Mouse (Mus musculus): Measurements from ENCODE around the gene Otop3. TPM values are rescaled to one million over a fixed set of nuclear protein-coding genes. Genes with fewer than 3 reads are reported as not detected.

Gene Otop3
- polyA plus RNA-seq, 1 experiment from 2014 or later: 0.80 TPM

DNA sequence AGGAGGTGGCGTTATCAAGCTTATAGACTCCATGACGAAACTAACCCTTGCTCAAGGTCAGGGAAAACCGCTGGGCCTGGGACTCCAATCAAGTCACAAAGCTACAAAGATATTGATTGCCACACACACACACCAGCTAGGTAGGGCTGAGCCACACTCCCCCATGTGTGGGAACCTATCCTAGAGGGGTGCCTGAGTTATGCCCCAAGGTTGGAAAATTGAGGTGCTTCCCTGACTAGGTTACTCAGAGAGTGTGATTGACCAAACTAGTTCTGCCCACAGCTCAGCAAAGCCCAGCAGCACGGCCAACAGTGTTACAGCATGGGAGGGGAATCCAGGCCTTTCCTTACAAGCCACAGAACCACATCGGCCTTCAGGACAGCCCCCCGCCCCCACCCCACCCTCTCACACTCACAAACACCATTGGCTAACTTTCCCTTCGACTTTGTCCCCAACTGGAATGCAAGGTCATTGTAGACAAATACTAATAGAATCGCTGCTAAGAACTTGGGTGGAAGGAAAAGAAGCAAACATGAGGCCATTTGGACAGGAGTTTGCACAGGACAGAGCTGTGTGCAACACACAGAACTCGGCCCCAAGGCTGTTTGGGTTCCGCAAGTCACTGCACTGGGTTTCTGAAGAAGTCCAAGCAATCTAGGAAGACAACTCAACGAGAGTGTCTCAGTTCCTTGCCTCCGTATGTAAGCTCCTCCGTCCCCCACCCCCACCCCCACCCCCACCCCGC lies 41.7 kb upstream of the Otop3 start:
- H3K27me3 ChIP-seq (ENCODE audit: control insufficient read depth, insufficient read depth, low read depth, low read length): no peaks in the 10 kb centered on the region
- whole genome bisulfite sequencing: 72% methylated on average over 14 of the region's 14 CpGs
- no peak overlapping the region for H3K9ac ChIP-seq (ENCODE audit: low read depth, low read length)
- no peak for ATAC-seq
- no peak overlapping the region for H3K4me3 ChIP-seq (ENCODE audit: low read depth, low read length)
- no peaks in the 10 kb centered on the region for H3K9me3 ChIP-seq (replicated peaks; ENCODE audit: control insufficient read depth, low read length, poor library complexity, severe bottlenecking)
- H3K4me2 ChIP-seq (ENCODE audit: low read length): no peak overlapping the region
- H3K36me3 ChIP-seq (ENCODE audit: control insufficient read depth, insufficient read depth, low read length): no peaks in the 10 kb centered on the region
- H3K4me1 ChIP-seq (ENCODE audit: control insufficient read depth, insufficient read depth, low read length): peaks cover 6% of the 10 kb centered on the region; the same call in 1 of the 2 replicates
- H3K27ac ChIP-seq (ENCODE audit: low read length): no peak overlapping the region

GRCm38 (mm10) chr11:115295939-115296338 lies 38.6 kb upstream of the Otop3 start:
- H3K36me3 ChIP-seq (ENCODE audit: control insufficient read depth, insufficient read depth, low read length): no peaks in the 10 kb centered on the region
- no peak overlapping the region for H3K4me2 ChIP-seq (ENCODE audit: low read length)
- no peak overlapping the region for H3K4me3 ChIP-seq (ENCODE audit: low read depth, low read length)
- peaks cover 6% of the 10 kb centered on the region; the same call in 1 of the 2 replicates for H3K4me1 ChIP-seq (ENCODE audit: control insufficient read depth, insufficient read depth, low read length)
- 91% methylated on average over 11 of the region's 11 CpGs for WGBS
- H3K27me3 ChIP-seq (ENCODE audit: control insufficient read depth, insufficient read depth, low read depth, low read length): no peaks in the 10 kb centered on the region
- no peak overlapping the region for H3K27ac ChIP-seq (ENCODE audit: low read length)
- no peak for ATAC-seq
- no peak overlapping the region for H3K9ac ChIP-seq (ENCODE audit: low read depth, low read length)
- no peaks in the 10 kb centered on the region for H3K9me3 ChIP-seq (replicated peaks; ENCODE audit: control insufficient read depth, low read length, poor library complexity, severe bottlenecking)

DNA sequence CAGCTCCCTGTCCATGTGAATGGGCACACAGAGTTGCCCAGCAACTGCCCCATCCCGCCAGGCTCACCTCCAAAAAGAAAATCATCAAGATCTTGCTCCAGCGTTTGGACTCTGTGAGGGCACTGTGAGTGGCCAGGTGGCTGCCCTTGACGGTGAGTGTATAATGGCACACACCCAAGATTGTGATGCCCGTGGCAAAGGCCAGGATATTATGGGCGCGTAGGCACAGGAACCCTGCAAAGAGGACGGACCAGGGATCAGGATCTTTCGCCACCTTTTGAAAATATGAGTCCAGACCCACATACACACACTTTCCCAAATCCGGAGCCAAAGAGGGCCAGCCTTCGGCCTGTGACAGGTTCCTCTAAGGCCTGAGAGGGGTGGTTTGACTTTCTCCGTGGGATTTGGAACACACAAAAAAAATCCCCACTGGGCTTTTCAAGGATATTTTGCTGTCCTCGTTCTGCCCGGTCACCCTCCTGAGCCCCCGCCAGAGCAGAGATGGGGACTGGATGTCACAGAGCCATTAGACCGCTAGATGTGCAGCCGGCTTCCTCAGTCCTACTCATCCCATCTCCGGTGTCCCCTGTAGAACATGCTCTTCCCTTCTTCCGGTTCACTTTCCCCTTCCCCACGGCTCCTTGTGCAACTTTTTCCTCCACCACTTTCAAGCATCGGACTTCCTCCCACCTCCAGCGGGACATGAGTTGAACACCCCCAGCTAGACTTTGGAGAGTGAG lies 37.9 kb upstream of the Otop3 start:
- peak overlapping the region; percentile 70 for H3K4me3 ChIP-seq (ENCODE audit: low read depth, low read length)
- H3K9ac ChIP-seq (ENCODE audit: low read depth, low read length): peak overlapping the region; percentile 76
- no peaks in the 10 kb centered on the region for H3K27me3 ChIP-seq (ENCODE audit: control insufficient read depth, insufficient read depth, low read depth, low read length)
- WGBS: 53% methylated on average over 21 of the region's 21 CpGs
- H3K4me1 ChIP-seq (ENCODE audit: control insufficient read depth, insufficient read depth, low read length): peaks cover 6% of the 10 kb centered on the region; the same call in 1 of the 2 replicates
- peak overlapping the region; percentile 92 for H3K4me2 ChIP-seq (ENCODE audit: low read length)
- ATAC-seq: peak; percentile 39; the same call in 1 of the 2 replicates
- H3K27ac ChIP-seq (ENCODE audit: low read length): peak overlapping the region; percentile 55; the same call in 1 of the 2 replicates
- no peaks in the 10 kb centered on the region for H3K36me3 ChIP-seq (ENCODE audit: control insufficient read depth, insufficient read depth, low read length)
- H3K9me3 ChIP-seq (replicated peaks; ENCODE audit: control insufficient read depth, low read length, poor library complexity, severe bottlenecking): no peaks in the 10 kb centered on the region

- H3K27ac ChIP-seq (ENCODE audit: low read length): peak within 1 kb of the TSS; percentile 55; the same call in 1 of the 2 replicates
- H3K4me3 ChIP-seq (ENCODE audit: low read depth, low read length): peak within 1 kb of the TSS; percentile 70
- peak within 1 kb of the TSS; percentile 76 for H3K9ac ChIP-seq (ENCODE audit: low read depth, low read length)
- ATAC-seq: peak; percentile 89
- H3K36me3 ChIP-seq (ENCODE audit: control insufficient read depth, insufficient read depth, low read length): no peaks in the 10 kb centered on the region
- peak within 1 kb of the TSS; percentile 92 for H3K4me2 ChIP-seq (ENCODE audit: low read length)
- no peaks in the 10 kb centered on the region for H3K9me3 ChIP-seq (replicated peaks; ENCODE audit: control insufficient read depth, low read length, poor library complexity, severe bottlenecking)
- H3K4me1 ChIP-seq (ENCODE audit: control insufficient read depth, insufficient read depth, low read length): peaks cover 6% of the 10 kb centered on the region; the same call in 1 of the 2 replicates
- H3K27me3 ChIP-seq (ENCODE audit: control insufficient read depth, insufficient read depth, low read depth, low read length): no peaks in the 10 kb centered on the region
- WGBS: under 1% methylated on average over 38 of the region's 44 CpGs
These were observed 37.2 kb upstream of the Otop3 start, which contains the start of gene Fads6 for GRCm38 (mm10) chr11:115297214-115297826. Fads6 (minus strand) TSS chr11:115297663.

DNA sequence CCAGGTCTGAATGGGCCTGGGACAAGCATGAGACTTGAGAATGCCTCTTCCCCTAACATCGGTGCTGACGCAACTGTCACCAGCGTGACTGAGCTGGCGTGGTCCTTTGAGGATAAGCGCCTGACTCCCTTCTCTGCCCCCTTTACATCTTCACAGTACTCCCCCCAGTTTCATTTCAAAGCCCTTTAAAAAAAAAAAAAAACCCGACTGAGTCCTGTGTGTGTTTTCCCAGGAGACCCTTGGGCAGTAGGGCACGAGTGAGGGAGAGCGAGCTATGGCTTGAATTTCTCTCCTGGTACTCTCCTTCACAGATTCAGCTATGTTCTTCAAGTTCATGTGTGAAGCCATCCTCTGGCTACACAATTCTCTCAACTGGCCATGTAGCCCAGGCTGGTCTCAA lies 36.4 kb upstream of the Otop3 start:
- Histone ChIP-seq H3K27ac (ENCODE audit: low read length) (no peak overlapping the region), H3K4me1 (ENCODE audit: control insufficient read depth, insufficient read depth, low read length) (peaks cover 6% of the 10 kb centered on the region; the same call in 1 of the 2 replicates), H3K4me2 (ENCODE audit: low read length) (no peak overlapping the region), H3K36me3 (ENCODE audit: control insufficient read depth, insufficient read depth, low read length) (no peaks in the 10 kb centered on the region), H3K27me3 (ENCODE audit: control insufficient read depth, insufficient read depth, low read depth, low read length) (no peaks in the 10 kb centered on the region), H3K9me3 (replicated peaks; ENCODE audit: control insufficient read depth, low read length, poor library complexity, severe bottlenecking) (no peaks in the 10 kb centered on the region), H3K9ac (ENCODE audit: low read depth, low read length) (no peak overlapping the region), H3K4me3 (ENCODE audit: low read depth, low read length) (no peak overlapping the region)
- no peak for ATAC-seq
- 68% methylated on average over 8 of the region's 8 CpGs for WGBS

DNA sequence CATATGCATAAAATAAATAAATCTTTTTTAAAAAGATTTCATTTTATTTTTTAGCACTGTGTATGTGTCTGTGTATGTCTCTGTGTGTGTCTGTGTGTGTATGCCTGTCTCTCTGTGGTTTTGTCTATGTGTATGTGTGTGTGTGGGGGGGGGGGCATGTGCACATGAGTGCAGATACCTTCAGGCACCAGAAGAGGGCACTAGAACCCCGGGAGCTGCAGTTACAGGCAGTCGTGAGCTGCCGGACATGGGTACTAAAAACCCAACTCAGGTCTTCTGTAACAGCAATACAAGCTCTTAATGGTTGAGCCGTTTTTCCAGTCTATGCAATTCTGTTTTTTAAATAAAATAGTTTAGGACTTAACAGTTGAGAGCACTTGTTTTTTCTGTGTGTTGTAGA lies 33.8 kb upstream of the Otop3 start:
- Histone ChIP-seq H3K4me3 (ENCODE audit: low read depth, low read length) (no peak overlapping the region), H3K9ac (ENCODE audit: low read depth, low read length) (no peak overlapping the region), H3K27ac (ENCODE audit: low read length) (no peak overlapping the region), H3K36me3 (ENCODE audit: control insufficient read depth, insufficient read depth, low read length) (no peaks in the 10 kb centered on the region), H3K4me2 (ENCODE audit: low read length) (no peak overlapping the region), H3K27me3 (ENCODE audit: control insufficient read depth, insufficient read depth, low read depth, low read length) (no peaks in the 10 kb centered on the region), H3K9me3 (replicated peaks; ENCODE audit: control insufficient read depth, low read length, poor library complexity, severe bottlenecking) (no peaks in the 10 kb centered on the region), H3K4me1 (ENCODE audit: control insufficient read depth, insufficient read depth, low read length) (peaks cover 6% of the 10 kb centered on the region; the same call in 1 of the 2 replicates)
- WGBS: 81% methylated on average over 4 of the region's 4 CpGs
- no peak for ATAC-seq

- no peak overlapping the region for H3K4me2 ChIP-seq (ENCODE audit: low read length)
These were observed 33.2 kb upstream of the Otop3 start for GRCm38 (mm10) chr11:115301351-115301750.

GRCm38 (mm10) chr11:115303167-115303566 lies 31.4 kb upstream of the Otop3 start:
- Histone ChIP-seq H3K4me2 (ENCODE audit: low read length) (no peak overlapping the region), H3K36me3 (ENCODE audit: control insufficient read depth, insufficient read depth, low read length) (no peaks in the 10 kb centered on the region), H3K27me3 (ENCODE audit: control insufficient read depth, insufficient read depth, low read depth, low read length) (no peaks in the 10 kb centered on the region), H3K9me3 (replicated peaks; ENCODE audit: control insufficient read depth, low read length, poor library complexity, severe bottlenecking) (no peaks in the 10 kb centered on the region), H3K9ac (ENCODE audit: low read depth, low read length) (no peak overlapping the region), H3K4me1 (ENCODE audit: control insufficient read depth, insufficient read depth, low read length) (no peaks in the 10 kb centered on the region), H3K4me3 (ENCODE audit: low read depth, low read length) (no peak overlapping the region), H3K27ac (ENCODE audit: low read length) (no peak overlapping the region)
- no peak for ATAC-seq
- 85% methylated on average over 8 of the region's 8 CpGs for WGBS

More at GRCm38 (mm10) chr11:115301351-115301750, 33.2 kb upstream of the Otop3 start:
- peaks cover 6% of the 10 kb centered on the region; the same call in 1 of the 2 replicates for H3K4me1 ChIP-seq (ENCODE audit: control insufficient read depth, insufficient read depth, low read length)
- H3K27ac ChIP-seq (ENCODE audit: low read length): no peak overlapping the region
- WGBS: 94% methylated on average over 2 of the region's 2 CpGs
- no peaks in the 10 kb centered on the region for H3K9me3 ChIP-seq (replicated peaks; ENCODE audit: control insufficient read depth, low read length, poor library complexity, severe bottlenecking)
- H3K36me3 ChIP-seq (ENCODE audit: control insufficient read depth, insufficient read depth, low read length): no peaks in the 10 kb centered on the region
- H3K4me3 ChIP-seq (ENCODE audit: low read depth, low read length): no peak overlapping the region
- ATAC-seq: no peak
- H3K9ac ChIP-seq (ENCODE audit: low read depth, low read length): no peak overlapping the region
- H3K27me3 ChIP-seq (ENCODE audit: control insufficient read depth, insufficient read depth, low read depth, low read length): no peaks in the 10 kb centered on the region
